Mouse (Mus musculus) lung, embryonic 16.5 days (tissue): ENCODE measurements around the gene Gm10800. TPM values are rescaled to one million over a fixed set of nuclear protein-coding genes. Genes with fewer than 3 reads are reported as not detected.
"Not testable (repeated sequence)": the region's sequence is repeated elsewhere in the genome, so short reads cannot be mapped to it uniquely, and the experiment has no call there.

ENCODE experiments used
- ATAC-seq: fragments of 200-750 bp; cut with Nextera tagmentation; 2 replicates; pipeline ENCODE4 v1.8.0; 2017; ENCODE audit warnings: low read depth, mild to moderate bottlenecking, moderate library complexity
- H3K27ac ChIP-seq: fragments of 300-500 bp; sonication (generic); 2 replicates; pipeline ENCODE4 v1.5.1; 2014; ENCODE audit warnings: mild to moderate bottlenecking, control low read depth, low read length
- H3K27me3 ChIP-seq: fragments of 300-500 bp; sonication (generic); 2 replicates; pipeline ENCODE4 v1.6.1; 2014; ENCODE audit warnings: low read depth, low read length, mixed read lengths; ENCODE audit not compliant: control insufficient read depth, insufficient read depth
- H3K36me3 ChIP-seq: fragments of 300-500 bp; sonication (generic); 2 replicates; pipeline ENCODE4 v1.6.1; 2014; ENCODE audit warnings: low read length; ENCODE audit not compliant: control insufficient read depth, insufficient read depth
- H3K4me1 ChIP-seq: fragments of 300-500 bp; sonication (generic); replicated peaks from 2 replicates; pipeline ENCODE4 v1.6.1; 2014; ENCODE audit warnings: low read length, mixed read lengths; ENCODE audit not compliant: control insufficient read depth, insufficient read depth
- H3K4me2 ChIP-seq: fragments of 300-500 bp; sonication (generic); 2 replicates; pipeline ENCODE4 v1.6.1; 2014; ENCODE audit warnings: low read depth, low read length, control low read depth
- H3K4me3 ChIP-seq: fragments of 300-500 bp; sonication (generic); 2 replicates; pipeline ENCODE4 v1.5.1; 2014; ENCODE audit warnings: mild to moderate bottlenecking, low read length, control low read depth
- H3K9ac ChIP-seq: fragments of 300-500 bp; sonication (generic); 2 replicates; pipeline ENCODE4 v1.6.1; 2014; ENCODE audit warnings: low read length, control low read depth
- H3K9me3 ChIP-seq: fragments of 300-500 bp; sonication (generic); 2 replicates; pipeline ENCODE4 v1.6.1; 2016; ENCODE audit warnings: low read length; ENCODE audit not compliant: control insufficient read depth
- WGBS: fragments of 180-500 bp; shearing (Covaris S2); extraction: QIAGEN DNeasy Blood & Tissue Kit; methylation state at CpG from one replicate; pipeline ENCODE4 v1.1.7; 2014; 5-methylcytosine and 5-hydroxymethylcytosine counted together
- polyA plus RNA-seq: library from polyadenylated mRNA; unstranded; fragments of >200 nt; fragmentation: Nextera tagmentation; extraction: Ambion mirVana; gene quantifications from 2 replicates; pipeline ENCODE4 v1.2.1, GENCODE M21; 2015

The Gm10800 gene
- 0.73 and 1.5 TPM in 2 replicates for polyA plus RNA-seq

DNA sequence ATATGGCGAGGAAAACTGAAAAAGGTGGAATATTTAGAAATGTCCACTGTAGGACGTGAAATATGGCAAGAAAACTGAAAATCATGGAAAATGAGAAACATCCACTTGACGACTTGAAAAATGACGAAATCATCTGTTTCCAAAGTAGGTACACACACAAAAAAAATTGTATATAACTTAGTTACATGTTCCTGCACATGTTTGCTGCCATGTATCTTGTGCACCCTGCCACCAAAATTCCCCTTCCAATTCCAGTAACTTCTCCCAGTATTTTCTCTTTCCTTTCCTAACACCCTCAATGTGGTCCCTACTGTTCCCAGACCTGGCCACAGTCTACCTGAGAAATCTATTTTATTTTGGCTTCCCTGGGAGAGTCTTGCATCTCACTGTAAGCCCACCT lies at the start of gene Gm10800:
TSS of gene Gm10800 (minus strand) at position 101 of the 400 bp plus-strand sequence.
- H3K27me3 ChIP-seq, H3K4me2 ChIP-seq, H3K9me3 ChIP-seq, H3K4me3 ChIP-seq, H3K27ac ChIP-seq, H3K36me3 ChIP-seq, H3K9ac ChIP-seq, H3K4me1 ChIP-seq, ATAC-seq: not testable (repeated sequence)
- WGBS, result 84% methylated on average over 4 of the region's 4 CpGs

GRCm38 (mm10) chr2:98697533-98697932 lies 30.4 kb upstream of the Gm10800 start:
- Histone ChIP-seq H3K27me3 (no peaks in the 10 kb centered on the region), H3K27ac (no peak overlapping the region), H3K36me3 (no peaks in the 10 kb centered on the region), H3K4me1 (no peaks in the 10 kb centered on the region), H3K9ac (no peak overlapping the region), H3K9me3 (no peaks in the 10 kb centered on the region), H3K4me2 (no peak overlapping the region), H3K4me3 (no peak overlapping the region)
- no peak for ATAC-seq
- 97% methylated on average over 1 of the region's 1 CpGs for WGBS

GRCm38 (mm10) chr2:98661937-98662336 lies 5.2 kb downstream of the Gm10800 start, which contains the start of gene Gm10801:
Gene Gm10801, plus strand, starts transcription at chr2:98662237.
- H3K9ac ChIP-seq, H3K36me3 ChIP-seq, ATAC-seq, H3K4me1 ChIP-seq, H3K27me3 ChIP-seq, H3K9me3 ChIP-seq, H3K27ac ChIP-seq, H3K4me3 ChIP-seq, H3K4me2 ChIP-seq: not testable (repeated sequence)
- 67% methylated on average over 4 of the region's 5 CpGs for WGBS

Other genes starting within 250 kb of the Gm10800 start
- gene Gm10801, start 5.1 kb downstream of the Gm10800 start, polyA plus RNA-seq, result 0.64 TPM in 1 of 2 replicates, not detected in the other